Mouse (Mus musculus) midbrain, embryonic 11.5 days (tissue): ENCODE measurements at regions not wholly inside any gene's neighbourhood (a gene's known extent, or its start where the extent isn't known, plus 50 kb on each side); places are given as distances from the start of the nearest gene placed in this dataset.
A peak's percentile ranks its signal among the peaks of the same experiment; 100 is the strongest.

Experiments used
- ATAC-seq: fragments of 200-750 bp; cut with Nextera tagmentation; 2 replicates; pipeline ENCODE4 v1.8.0; 2017; ENCODE audit warnings: moderate TSS enrichment, moderate library complexity; ENCODE audit not compliant: low FRiP score
- DNase-seq: peaks from one replicate; pipeline ENCODE4 v3.0.0; 2015; ENCODE audit warnings: low spot score; ENCODE audit errors: missing footprints
- H3K27ac ChIP-seq: fragments of 300-500 bp; sonication (generic); 2 replicates; pipeline ENCODE4 v1.5.1; 2014; ENCODE audit warnings: low read depth, low read length
- H3K27me3 ChIP-seq: fragments of 300-500 bp; sonication (generic); 2 replicates; pipeline ENCODE4 v1.6.1; 2014; ENCODE audit warnings: mild to moderate bottlenecking, low read length, moderate library complexity, mixed read lengths; ENCODE audit not compliant: control insufficient read depth, insufficient read depth
- H3K36me3 ChIP-seq: fragments of 300-500 bp; sonication (generic); 2 replicates; pipeline ENCODE4 v1.6.1; 2014; ENCODE audit warnings: mild to moderate bottlenecking, low read length, moderate library complexity, mixed read lengths; ENCODE audit not compliant: control insufficient read depth, insufficient read depth
- H3K4me1 ChIP-seq: fragments of 300-500 bp; sonication (generic); 2 replicates; pipeline ENCODE4 v1.6.1; 2014; ENCODE audit warnings: low read length; ENCODE audit not compliant: control insufficient read depth, insufficient read depth
- H3K4me2 ChIP-seq: fragments of 300-500 bp; sonication (generic); 2 replicates; pipeline ENCODE4 v1.6.1; 2014; ENCODE audit warnings: mild to moderate bottlenecking, moderate library complexity
- H3K4me3 ChIP-seq: fragments of 300-500 bp; sonication (generic); 2 replicates; pipeline ENCODE4 v1.5.1; 2014; ENCODE audit warnings: low read depth, low read length
- H3K9ac ChIP-seq: fragments of 300-500 bp; sonication (generic); 2 replicates; pipeline ENCODE4 v1.6.1; 2014; ENCODE audit warnings: low read length
- H3K9me3 ChIP-seq: fragments of 300-500 bp; sonication (generic); 2 replicates; pipeline ENCODE4 v1.6.1; 2016; ENCODE audit warnings: low read length; ENCODE audit not compliant: control insufficient read depth
- WGBS: fragments of 180-500 bp; shearing (Covaris S2); extraction: QIAGEN DNeasy Blood & Tissue Kit; methylation state at CpG from one replicate; pipeline ENCODE4 v1.1.7; 2014; 5-methylcytosine and 5-hydroxymethylcytosine counted together

- WGBS: 94% methylated on average over 8 of the region's 8 CpGs
- no peaks in the 10 kb centered on the region for H3K9me3 ChIP-seq
- no peaks in the 10 kb centered on the region for H3K27me3 ChIP-seq
- no peaks in the 10 kb centered on the region for H3K36me3 ChIP-seq
- H3K4me1 ChIP-seq: peaks cover 3% of the 10 kb centered on the region
- H3K27ac ChIP-seq: no peak overlapping the region
- H3K9ac ChIP-seq: no peak overlapping the region
- DNase-seq (no peak), ATAC-seq (no peak)
- no peak overlapping the region for H3K4me3 ChIP-seq
- no peak overlapping the region for H3K4me2 ChIP-seq
Measured at GRCm38 (mm10) chr6:118297576-118297975, 100.1 kb upstream of the Ret start.

GRCm38 (mm10) chr6:118293986-118294385 is 96.5 kb upstream of the Ret start:
- WGBS: 87% methylated on average over 2 of the region's 2 CpGs

GRCm38 (mm10) chr6:118292928-118293327 is 95.4 kb upstream of the Ret start:
- DNase-seq (peak; percentile 44), ATAC-seq (no peak)
- Histone ChIP-seq H3K4me1 (no peaks in the 10 kb centered on the region), H3K36me3 (no peaks in the 10 kb centered on the region), H3K9ac (no peak overlapping the region), H3K27me3 (no peaks in the 10 kb centered on the region), H3K4me2 (no peak overlapping the region), H3K9me3 (no peaks in the 10 kb centered on the region), H3K4me3 (no peak overlapping the region), H3K27ac (no peak overlapping the region)
- 52% methylated on average over 2 of the region's 2 CpGs for WGBS

More at GRCm38 (mm10) chr6:118293986-118294385, 96.5 kb upstream of the Ret start:
- DNase-seq (no peak), ATAC-seq (no peak)
- Histone ChIP-seq H3K9me3 (no peaks in the 10 kb centered on the region), H3K9ac (no peak overlapping the region), H3K36me3 (no peaks in the 10 kb centered on the region), H3K27ac (no peak overlapping the region), H3K27me3 (no peaks in the 10 kb centered on the region), H3K4me3 (no peak overlapping the region), H3K4me1 (no peaks in the 10 kb centered on the region), H3K4me2 (no peak overlapping the region)

GRCm38 (mm10) chr6:118292272-118292671 is 94.8 kb upstream of the Ret start:
- H3K4me2 ChIP-seq: no peak overlapping the region
- no peaks in the 10 kb centered on the region for H3K36me3 ChIP-seq
- no peaks in the 10 kb centered on the region for H3K27me3 ChIP-seq
- no peaks in the 10 kb centered on the region for H3K4me1 ChIP-seq
- H3K9ac ChIP-seq: no peak overlapping the region
- H3K9me3 ChIP-seq: no peaks in the 10 kb centered on the region
- ATAC-seq: no peak
- no peak overlapping the region for H3K4me3 ChIP-seq
- WGBS: 73% methylated on average over 2 of the region's 2 CpGs
- H3K27ac ChIP-seq: no peak overlapping the region
- peak; percentile 44 for DNase-seq

GRCm38 (mm10) chr6:118291426-118291825 is 93.9 kb upstream of the Ret start:
- no peaks in the 10 kb centered on the region for H3K9me3 ChIP-seq
- H3K4me3 ChIP-seq: no peak overlapping the region
- H3K4me2 ChIP-seq: no peak overlapping the region
- no peaks in the 10 kb centered on the region for H3K36me3 ChIP-seq
- WGBS: 75% methylated on average over 2 of the region's 2 CpGs
- no peaks in the 10 kb centered on the region for H3K27me3 ChIP-seq
- H3K27ac ChIP-seq: no peak overlapping the region
- no peaks in the 10 kb centered on the region for H3K4me1 ChIP-seq
- DNase-seq (no peak), ATAC-seq (no peak)
- H3K9ac ChIP-seq: no peak overlapping the region

GRCm38 (mm10) chr6:118285246-118285645 is 87.7 kb upstream of the Ret start:
- WGBS: 78% methylated on average over 7 of the region's 7 CpGs
- ATAC-seq (no peak), DNase-seq (no peak)
- Histone ChIP-seq H3K4me2 (no peak overlapping the region), H3K4me3 (no peak overlapping the region), H3K27ac (no peak overlapping the region), H3K36me3 (no peaks in the 10 kb centered on the region), H3K4me1 (no peaks in the 10 kb centered on the region), H3K9ac (no peak overlapping the region), H3K9me3 (no peaks in the 10 kb centered on the region), H3K27me3 (no peaks in the 10 kb centered on the region)

GRCm38 (mm10) chr6:118283949-118284568 is 86.5 kb upstream of the Ret start:
- no peaks in the 10 kb centered on the region for H3K9me3 ChIP-seq
- no peak overlapping the region for H3K9ac ChIP-seq
- H3K27me3 ChIP-seq: no peaks in the 10 kb centered on the region
- no peak overlapping the region for H3K4me2 ChIP-seq
- H3K4me3 ChIP-seq: no peak overlapping the region
- H3K4me1 ChIP-seq: no peaks in the 10 kb centered on the region
- no peak for ATAC-seq
- no peak overlapping the region for H3K27ac ChIP-seq
- DNase-seq: no peak
- H3K36me3 ChIP-seq: no peaks in the 10 kb centered on the region
- 91% methylated on average over 13 of the region's 13 CpGs for WGBS

GRCm38 (mm10) chr6:118263951-118264350 is 66.4 kb upstream of the Ret start:
- Histone ChIP-seq H3K36me3 (no peaks in the 10 kb centered on the region), H3K4me1 (peaks cover 2% of the 10 kb centered on the region; the same call in 1 of the 2 replicates), H3K27me3 (no peaks in the 10 kb centered on the region), H3K4me3 (no peak overlapping the region), H3K4me2 (no peak overlapping the region), H3K9me3 (no peaks in the 10 kb centered on the region), H3K9ac (no peak overlapping the region), H3K27ac (no peak overlapping the region)
- WGBS: 7% methylated on average over 6 of the region's 6 CpGs
- DNase-seq: no peak
- no peak for ATAC-seq

GRCm38 (mm10) chr6:118259881-118260280 is 62.4 kb upstream of the Ret start:
- DNase-seq: no peak
- H3K27ac ChIP-seq: no peak overlapping the region
- no peak overlapping the region for H3K4me3 ChIP-seq
- no peak overlapping the region for H3K9ac ChIP-seq
- H3K4me1 ChIP-seq: peaks cover 2% of the 10 kb centered on the region; the same call in 1 of the 2 replicates
- no peaks in the 10 kb centered on the region for H3K27me3 ChIP-seq
- H3K9me3 ChIP-seq: no peaks in the 10 kb centered on the region
- no peak overlapping the region for H3K4me2 ChIP-seq
- H3K36me3 ChIP-seq: no peaks in the 10 kb centered on the region
- ATAC-seq: no peak
- WGBS: 77% methylated on average over 5 of the region's 5 CpGs
